Mouse (Mus musculus): ENCODE data around the gene Chmp6.

The Chmp6 gene

DNA sequence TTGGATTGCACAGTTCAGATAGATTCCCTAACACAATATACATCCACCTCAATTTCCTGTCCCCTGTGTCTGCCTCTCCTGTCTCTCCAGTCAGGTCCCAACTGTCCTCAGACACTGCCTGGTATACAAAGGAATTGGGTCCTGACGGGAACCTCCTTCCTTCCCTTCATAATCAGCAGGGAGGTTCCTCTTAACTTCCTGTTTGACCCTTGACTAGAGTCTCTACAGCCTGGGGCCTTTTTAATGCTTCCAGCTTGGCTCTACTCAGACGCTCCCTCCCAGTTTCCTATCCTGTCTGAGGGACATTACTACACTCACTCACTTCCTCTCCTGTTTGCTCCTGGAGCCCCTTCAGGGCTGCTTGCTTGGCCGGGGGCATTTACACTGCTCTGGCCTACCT is 42.2 kb downstream of the Chmp6 start:
- DNase-seq (ENCODE audit: extremely low read depth, insufficient read length, low spot score) = no peak

DNA sequence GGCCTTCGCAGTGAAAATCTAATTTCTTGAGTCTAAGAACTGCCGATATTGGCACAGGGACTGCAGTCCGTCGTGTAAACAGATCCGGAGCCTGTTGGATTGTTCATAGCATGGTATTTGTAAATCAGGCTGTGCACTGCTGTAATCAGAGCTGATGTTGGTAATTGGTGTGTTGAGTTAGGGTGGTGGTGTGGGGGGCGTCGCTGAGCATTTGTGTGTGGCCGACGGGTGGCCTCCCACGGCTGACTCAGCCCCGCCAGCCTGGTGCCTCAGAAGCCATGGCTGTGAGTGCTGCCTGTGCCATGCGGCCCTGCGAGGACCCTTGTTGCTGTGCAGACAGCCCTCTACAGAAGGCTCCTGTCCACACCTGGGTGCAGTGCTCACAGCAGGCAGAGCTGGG is 43.3 kb downstream of the Chmp6 start:
- no peak for DNase-seq (ENCODE audit: extremely low read depth, insufficient read length, low spot score)

DNA sequence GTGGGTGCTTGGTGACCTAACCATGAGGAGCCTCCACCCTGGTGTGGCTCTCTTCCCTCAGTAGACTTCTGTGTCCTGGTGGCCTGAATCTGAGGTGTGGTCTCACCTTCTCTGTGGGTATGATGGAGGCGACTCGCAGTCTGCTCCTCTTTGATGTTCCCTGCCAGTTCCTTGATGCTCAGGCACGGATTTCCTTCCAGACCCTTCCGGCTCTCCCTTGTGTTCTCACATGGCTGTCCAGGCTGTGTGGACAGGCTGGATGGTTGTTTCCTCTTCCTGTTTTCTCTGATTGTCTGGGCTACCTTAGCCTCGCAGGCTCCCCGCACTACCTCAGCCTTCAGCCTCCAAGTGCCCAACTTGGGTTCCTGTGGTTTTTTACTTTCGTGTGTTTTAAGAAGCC is 45.6 kb downstream of the Chmp6 start:
- no peak for DNase-seq (ENCODE audit: extremely low read depth, insufficient read length, low spot score)

DNA sequence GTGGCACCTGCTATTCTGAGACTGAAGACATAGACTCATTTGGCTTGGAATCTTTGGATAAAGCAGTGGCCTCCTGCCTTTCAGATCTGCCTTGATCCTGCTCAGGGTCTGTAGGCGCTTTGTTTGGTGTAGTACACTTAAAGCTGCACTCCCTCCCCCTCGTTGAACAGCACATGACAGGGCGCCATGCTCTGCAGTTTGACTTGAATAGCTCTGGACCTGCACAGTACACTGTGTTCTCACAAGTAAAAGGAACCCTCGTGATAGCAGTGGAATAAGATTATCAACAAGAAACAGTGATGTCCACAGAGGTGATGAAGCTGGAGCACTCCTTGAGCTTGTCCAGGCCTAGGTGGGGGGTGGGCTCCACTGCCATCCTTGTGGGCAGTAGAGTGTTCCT is 46.5 kb downstream of the Chmp6 start:
- DNase-seq (ENCODE audit: extremely low read depth, insufficient read length, low spot score) = no peak

DNA sequence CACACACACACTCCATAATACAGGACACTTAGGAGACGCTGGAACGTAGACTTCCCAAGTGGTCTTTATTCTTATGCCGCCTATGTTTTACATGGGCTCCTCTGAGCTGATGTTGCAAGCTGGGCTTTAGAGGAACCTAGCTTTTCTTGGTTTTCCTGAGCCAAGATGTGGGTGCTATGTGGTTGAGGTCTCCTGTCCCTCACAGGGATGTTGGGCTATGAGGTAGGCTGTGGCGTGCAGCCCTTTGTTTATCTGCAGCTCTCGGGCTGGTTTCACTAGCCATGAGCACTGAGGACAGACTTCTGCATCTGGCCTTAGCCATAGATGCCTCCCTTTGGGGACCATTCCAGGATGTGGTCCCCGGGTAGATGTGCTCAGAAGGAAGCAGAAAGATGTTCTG is 47.4 kb downstream of the Chmp6 start:
- no peak for DNase-seq (ENCODE audit: extremely low read depth, insufficient read length, low spot score)

DNA sequence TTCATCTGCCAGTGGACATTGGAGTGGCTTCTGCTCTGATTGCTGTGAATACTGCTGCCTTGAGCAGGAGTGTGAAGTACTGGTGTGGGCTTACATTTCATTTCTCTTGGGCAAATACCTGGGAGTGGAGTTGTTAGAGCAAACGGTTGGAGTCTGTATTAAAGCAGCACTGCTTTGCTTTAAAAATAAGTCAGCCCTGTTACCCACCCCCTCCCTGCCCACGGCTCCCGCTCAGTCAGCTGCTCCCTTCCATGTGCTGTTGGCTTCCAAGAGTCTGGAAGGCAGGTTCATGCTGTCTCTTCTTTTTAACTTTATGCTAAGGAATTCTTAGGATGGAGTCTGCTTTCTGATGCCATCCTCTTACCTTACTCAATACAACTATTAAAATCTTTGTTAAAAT is 48.3 kb downstream of the Chmp6 start:
- no peak for DNase-seq (ENCODE audit: extremely low read depth, insufficient read length, low spot score)

DNA sequence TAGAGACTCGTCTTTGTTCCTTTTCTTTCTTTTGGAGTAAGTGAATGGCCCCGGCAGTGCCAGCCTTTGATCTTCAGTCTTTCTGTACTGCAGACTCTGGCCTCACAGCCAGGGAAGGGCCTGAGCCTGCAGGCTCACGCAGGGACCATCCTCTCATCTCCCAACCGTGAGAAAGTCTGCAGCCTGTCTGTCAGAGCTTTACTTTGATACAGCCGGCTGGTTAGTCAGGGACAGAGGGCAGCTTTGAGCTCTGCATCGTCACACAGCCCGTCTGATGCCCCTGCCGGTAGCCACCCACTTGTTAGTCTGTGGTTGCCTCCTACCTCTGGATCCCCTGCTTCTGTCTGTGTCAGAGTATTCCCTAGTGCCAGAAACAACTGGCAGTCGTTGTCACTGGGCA is 51.8 kb downstream of the Chmp6 start:
- DNase-seq (ENCODE audit: extremely low read depth, insufficient read length, low spot score) = no peak

DNA sequence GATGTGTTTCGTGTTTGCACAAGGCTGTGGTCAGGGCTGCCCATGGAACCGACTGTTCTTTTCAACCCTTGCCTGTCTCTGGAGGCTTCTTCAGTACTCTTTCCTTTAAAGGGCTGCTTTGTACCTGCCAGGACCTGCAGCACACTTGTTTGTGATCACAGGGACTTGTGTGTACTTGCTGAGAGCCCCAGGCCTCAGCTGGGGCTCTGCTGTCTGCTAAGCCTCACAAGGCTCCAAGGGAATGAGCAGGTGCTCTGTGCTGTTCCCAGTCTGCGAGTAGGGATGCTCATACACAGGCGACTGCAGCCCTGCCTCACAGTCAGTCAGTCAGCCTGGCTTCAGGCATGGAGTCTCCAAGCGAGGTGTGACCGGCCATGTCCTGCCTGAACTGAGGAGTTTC is 53.1 kb downstream of the Chmp6 start:
- no peak for DNase-seq (ENCODE audit: extremely low read depth, insufficient read length, low spot score)

DNA sequence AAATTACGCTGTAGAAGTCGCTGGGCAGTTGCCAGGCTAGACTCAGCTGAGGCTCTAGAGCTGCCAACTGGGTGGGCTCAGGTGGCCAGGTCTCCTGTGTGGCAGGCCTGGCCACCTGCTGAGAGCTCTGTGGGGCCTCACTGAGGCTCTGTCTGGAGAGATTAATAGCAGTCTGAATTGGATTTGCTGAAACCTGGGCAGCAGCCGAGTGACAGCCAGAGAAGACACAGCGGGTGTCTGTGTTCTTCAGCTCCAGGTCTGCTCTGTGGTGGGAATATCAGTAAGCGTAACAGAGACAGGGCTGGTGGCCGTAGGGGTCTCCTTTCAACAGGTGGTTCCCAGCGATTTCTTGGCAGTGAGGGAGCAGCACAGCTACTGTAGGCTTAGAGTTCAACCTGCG is 54.2 kb downstream of the Chmp6 start:
- DNase-seq (ENCODE audit: extremely low read depth, insufficient read length, low spot score) = no peak

DNA sequence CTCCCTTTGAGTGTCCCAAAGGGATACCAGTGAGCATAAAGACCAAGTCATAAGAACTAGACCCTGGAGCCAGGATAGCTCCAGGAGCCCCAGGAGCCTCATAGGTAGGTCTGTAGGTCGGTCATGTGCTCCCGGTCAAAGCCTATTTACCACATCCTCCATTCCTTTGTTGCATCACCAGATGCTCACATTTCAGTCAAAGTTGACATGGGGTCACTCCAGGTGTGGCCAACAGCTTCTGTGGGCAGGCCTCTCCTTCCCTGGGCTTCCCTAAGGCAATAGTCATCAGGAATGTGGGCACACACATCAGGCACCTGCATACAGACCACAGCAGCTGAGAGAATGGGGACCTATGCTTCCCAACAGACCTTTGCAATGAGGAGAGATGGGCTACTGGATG is 54.7 kb downstream of the Chmp6 start:
- DNase-seq (ENCODE audit: extremely low read depth, insufficient read length, low spot score) = no peak
